Mouse (Mus musculus) kidney, adult 11 months (tissue): ENCODE measurements around the gene Cxadr.

Experiments used
- DNase-seq: peaks from one replicate; pipeline ENCODE4 v3.0.0; 2022

Cxadr gene

GRCm38 (mm10) chr16:78372786-78373185, 71.5 kb downstream of the Cxadr start:
- no peak for DNase-seq

- no peak for DNase-seq
These were observed 72.5 kb downstream of the Cxadr start for GRCm38 (mm10) chr16:78373743-78374142.

GRCm38 (mm10) chr16:78375222-78375621, 73.9 kb downstream of the Cxadr start:
- DNase-seq: no peak

GRCm38 (mm10) chr16:78375821-78376691, 74.8 kb downstream of the Cxadr start:
- peak; percentile 28 for DNase-seq

- DNase-seq: peak; percentile 82
These were observed 75.7 kb downstream of the Cxadr start, which contains the start of gene Btg3 for GRCm38 (mm10) chr16:78376745-78377570. TSS of gene Btg3 (minus strand) at chr16:78377192.

GRCm38 (mm10) chr16:78378493-78378892, 77.2 kb downstream of the Cxadr start:
- DNase-seq: no peak

- DNase-seq: no peak
These were observed 87.8 kb downstream of the Cxadr start for GRCm38 (mm10) chr16:78389122-78389521.

GRCm38 (mm10) chr16:78389986-78390385, 88.7 kb downstream of the Cxadr start:
- DNase-seq: no peak

GRCm38 (mm10) chr16:78391354-78391753, 90.1 kb downstream of the Cxadr start:
- no peak for DNase-seq

GRCm38 (mm10) chr16:78398734-78399133, 97.4 kb downstream of the Cxadr start:
- no peak for DNase-seq

- no peak for DNase-seq
These were observed 98.1 kb downstream of the Cxadr start for GRCm38 (mm10) chr16:78399423-78399822.

GRCm38 (mm10) chr16:78402316-78402715, 101.0 kb downstream of the Cxadr start:
- no peak for DNase-seq

GRCm38 (mm10) chr16:78406657-78407056, 105.4 kb downstream of the Cxadr start:
- DNase-seq: no peak

GRCm38 (mm10) chr16:78407855-78408254, 106.6 kb downstream of the Cxadr start:
- DNase-seq: no peak
